Mouse (Mus musculus) heart, adult 2 months (tissue): ENCODE measurements at regions not wholly inside any gene's neighbourhood (a gene's known extent, or its start where the extent isn't known, plus 50 kb on each side); places are given as distances from the start of the nearest gene placed in this dataset.

Experiments used
- DNase-seq, 2 experiments: peaks; one replicate each; pipeline ENCODE4 v3.0.0; 2021
- H3K27ac ChIP-seq: fragments of 200-600 bp; 2 replicates; pipeline ENCODE4 v1.8.1; 2022
- H3K27me3 ChIP-seq: fragments of 200-500 bp; 2 replicates; pipeline ENCODE4 v1.6.1; 2012; ENCODE audit warnings: mild to moderate bottlenecking, low read length, inconsistent platforms, mixed read lengths; ENCODE audit not compliant: control insufficient read depth, insufficient read depth
- H3K36me3 ChIP-seq: fragments of 200-500 bp; 2 replicates; pipeline ENCODE4 v1.6.1; 2012; ENCODE audit warnings: low read length, inconsistent platforms; ENCODE audit not compliant: control insufficient read depth, insufficient read depth
- H3K4me1 ChIP-seq: fragments of 200-500 bp; 2 replicates; pipeline ENCODE4 v1.6.1; 2011; ENCODE audit warnings: low read length; ENCODE audit not compliant: control insufficient read depth, insufficient read depth
- H3K4me3 ChIP-seq: fragments of 200-600 bp; 2 replicates; pipeline ENCODE4 v1.8.1; 2022
- H3K79me2 ChIP-seq: fragments of 200-500 bp; replicated peaks from 2 replicates; pipeline ENCODE4 v1.6.1; 2012; ENCODE audit warnings: mild to moderate bottlenecking, inconsistent platforms, low read length, moderate library complexity, mixed read lengths; ENCODE audit not compliant: control insufficient read depth, insufficient read depth
- H3K9ac ChIP-seq: fragments of 200-500 bp; 2 replicates; pipeline ENCODE4 v1.6.1; 2012; ENCODE audit warnings: low read depth, mild to moderate bottlenecking, control low read depth, inconsistent platforms, low read length, mixed read lengths
- CTCF ChIP-seq: fragments of 200-600 bp; IDR thresholded peaks from 2 replicates; pipeline ENCODE4 v1.8.1; 2022; ENCODE audit warnings: antibody characterized with exemption, mild to moderate bottlenecking, moderate library complexity
- EP300 ChIP-seq: fragments of 200-500 bp; IDR thresholded peaks from 2 replicates; pipeline ENCODE4 v1.6.1; 2011; ENCODE audit warnings: low read depth, low read length, control low read depth; ENCODE audit not compliant: insufficient read depth
- POLR2A ChIP-seq: fragments of 200-500 bp; IDR thresholded peaks from 2 replicates; pipeline ENCODE4 v1.6.1; 2011; ENCODE audit warnings: mild to moderate bottlenecking, low read depth, low read length, control low read depth; ENCODE audit not compliant: insufficient read depth
- WGBS: fragments of 180-500 bp; shearing (Covaris S2); methylation state at CpG from one replicate; pipeline ENCODE4 v1.1.7; 2018; 5-methylcytosine and 5-hydroxymethylcytosine counted together
- intact Hi-C: fragments of 180-260 bp; cut with DNase I; formaldehyde crosslinking; loops from one replicate; pipeline ENCODE4 v1.15.1; 2025

DNA sequence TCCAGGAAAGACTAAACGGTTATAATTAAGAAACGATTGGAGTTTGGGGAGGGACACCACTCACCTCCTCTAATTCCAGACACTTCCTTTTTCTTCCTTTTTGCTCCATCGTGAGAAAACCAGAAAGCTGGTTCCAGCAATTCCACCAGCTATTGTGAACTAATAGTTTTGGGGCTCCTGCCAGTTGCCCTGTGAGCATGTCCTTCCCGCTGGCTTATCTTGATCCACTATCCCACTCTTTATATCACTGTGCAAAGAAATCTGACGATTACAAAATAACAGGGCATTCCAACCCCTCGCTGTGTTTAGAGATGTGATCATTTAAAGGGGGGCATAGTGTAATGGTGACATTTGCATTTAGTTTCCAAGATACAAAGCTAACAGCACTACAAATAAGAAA lies 130.5 kb upstream of the Nav3 start:
- WGBS: 39% methylated on average over 6 of the region's 6 CpGs
- TF ChIP-seq EP300 (no peak), POLR2A (no peak), CTCF (no peak)

DNA sequence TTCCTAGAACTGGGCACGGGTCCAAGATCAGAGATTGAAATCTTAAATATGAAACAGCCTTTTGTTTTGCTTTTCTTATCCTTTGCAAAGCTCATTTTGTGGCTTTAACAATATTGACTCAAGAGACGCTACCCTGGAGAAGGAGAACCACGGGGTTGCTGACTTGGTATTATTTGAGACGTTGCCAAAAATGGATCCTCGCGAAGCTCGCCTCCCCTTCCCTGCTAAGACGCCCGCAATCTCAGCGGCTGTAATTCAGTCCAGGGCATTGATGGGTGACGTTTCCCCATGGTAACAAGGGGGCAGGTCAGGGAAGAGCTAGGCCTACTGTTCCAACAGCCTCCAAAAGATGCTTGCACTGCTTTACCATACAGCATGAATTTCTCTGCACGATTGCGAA lies 131.5 kb upstream of the Nav3 start:
- WGBS: 47% methylated on average over 13 of the region's 13 CpGs
- Histone ChIP-seq H3K4me3 (no peak overlapping the region), H3K27ac (no peak overlapping the region), H3K4me1 (no peaks in the 10 kb centered on the region; the same call in 1 of the 2 replicates), H3K36me3 (no peaks in the 10 kb centered on the region), H3K9ac (no peak overlapping the region), H3K79me2 (no peaks in the 10 kb centered on the region), H3K27me3 (no peaks in the 10 kb centered on the region)
- no peak for TF ChIP-seq POLR2A
- no peak for DNase-seq
- intact Hi-C loops: no loop called here

More for the DNA sequence above, 130.5 kb upstream of the Nav3 start:
- DNase-seq: no peak
- Histone ChIP-seq H3K9ac (no peak overlapping the region), H3K4me3 (no peak overlapping the region), H3K4me1 (no peaks in the 10 kb centered on the region; the same call in 1 of the 2 replicates), H3K36me3 (no peaks in the 10 kb centered on the region), H3K27ac (no peak overlapping the region), H3K79me2 (no peaks in the 10 kb centered on the region), H3K27me3 (no peaks in the 10 kb centered on the region)
- intact Hi-C loops: no loop called here

DNA sequence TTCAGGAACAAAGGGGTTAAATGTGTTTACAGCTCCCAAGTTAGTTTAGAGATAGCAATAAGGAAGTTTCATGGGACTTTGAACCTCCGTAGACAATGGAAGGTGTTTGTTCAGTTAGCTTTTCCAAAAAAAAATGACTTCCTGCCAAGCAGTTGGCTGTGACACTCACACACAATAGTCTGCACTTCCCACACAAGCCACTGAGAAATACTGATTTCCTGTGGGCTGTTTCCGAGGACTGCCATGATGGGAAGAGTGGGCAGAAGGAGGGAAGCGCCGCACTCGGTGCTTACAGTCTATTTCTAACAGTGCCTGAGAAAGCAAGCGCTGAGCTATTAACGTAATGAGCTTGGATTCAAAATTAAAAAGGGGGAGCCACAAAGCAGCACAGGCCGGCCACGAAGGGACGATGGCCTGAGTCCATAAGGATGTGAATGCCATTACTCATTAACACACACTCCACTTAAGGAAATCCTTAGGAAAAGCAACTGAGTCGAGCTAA lies 144.4 kb upstream of the Nav3 start:
- H3K4me3 ChIP-seq: no peak overlapping the region
- H3K79me2 ChIP-seq: no peaks in the 10 kb centered on the region
- no peak overlapping the region for H3K27ac ChIP-seq
- no peaks in the 10 kb centered on the region for H3K27me3 ChIP-seq
- TF ChIP-seq CTCF (peak; percentile 36), POLR2A (0 out of 2 replicates have a peak, but pooled peaks have one; percentile 10), EP300 (no peak)
- DNase-seq: peak; percentile 19 to 21
- intact Hi-C loops: no loop called here
- H3K36me3 ChIP-seq: no peaks in the 10 kb centered on the region
- H3K4me1 ChIP-seq: no peaks in the 10 kb centered on the region
- no peak overlapping the region for H3K9ac ChIP-seq
- 34% methylated on average over 11 of the region's 11 CpGs for WGBS

DNA sequence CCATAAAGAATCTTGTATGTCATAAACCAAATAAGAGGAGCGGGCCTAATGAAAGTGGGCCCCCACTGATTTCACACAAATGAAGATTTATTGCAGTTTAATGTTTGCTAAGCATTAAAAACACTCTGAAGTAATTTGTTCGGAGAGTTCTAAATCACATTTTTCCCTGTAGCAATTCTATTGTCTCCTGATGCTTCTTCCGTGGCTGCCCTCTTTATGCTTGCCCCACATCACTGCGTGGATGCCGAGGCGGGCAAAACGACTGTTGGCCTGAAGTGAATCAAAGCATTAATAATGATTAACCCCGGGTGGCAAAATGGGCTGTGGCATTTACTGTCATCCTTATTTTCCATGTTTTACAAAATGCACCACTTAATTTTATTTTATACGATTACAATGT lies 134.9 kb upstream of the E2f7 start:
- Histone ChIP-seq H3K27ac (no peak overlapping the region), H3K4me3 (no peak overlapping the region), H3K4me1 (no peaks in the 10 kb centered on the region), H3K79me2 (no peaks in the 10 kb centered on the region), H3K27me3 (no peaks in the 10 kb centered on the region), H3K36me3 (no peaks in the 10 kb centered on the region), H3K9ac (no peak overlapping the region)
- WGBS: 91% methylated on average over 9 of the region's 9 CpGs
- DNase-seq: no peak
- no peak for TF ChIP-seq CTCF
- TF ChIP-seq EP300: no peak
- no peak for TF ChIP-seq POLR2A
- intact Hi-C loops: no loop called here

DNA sequence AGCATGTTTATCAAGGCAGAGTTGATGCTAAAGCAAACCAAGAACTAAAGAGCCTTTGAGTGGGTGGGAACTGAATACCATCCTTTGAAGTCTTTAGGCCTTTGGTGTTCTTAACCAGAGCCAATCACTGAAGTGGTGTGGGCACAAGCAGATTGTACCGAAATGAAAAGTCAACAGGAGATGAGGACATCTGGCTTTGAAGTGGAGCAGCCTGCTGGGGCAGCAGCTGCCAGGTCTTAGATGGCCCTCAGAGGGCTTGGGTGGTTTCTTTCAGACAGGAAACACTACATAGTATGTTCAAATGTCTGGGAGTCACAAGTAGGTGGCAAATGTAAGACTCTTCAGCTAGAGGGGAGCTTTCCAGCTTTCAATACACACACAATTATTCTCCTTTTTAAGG lies 128.2 kb upstream of the E2f7 start:
- Histone ChIP-seq H3K27me3 (no peaks in the 10 kb centered on the region), H3K36me3 (no peaks in the 10 kb centered on the region), H3K9ac (no peak overlapping the region), H3K79me2 (no peaks in the 10 kb centered on the region), H3K4me1 (no peaks in the 10 kb centered on the region), H3K27ac (no peak overlapping the region), H3K4me3 (no peak overlapping the region)
- no peak for TF ChIP-seq CTCF
- TF ChIP-seq POLR2A: no peak
- TF ChIP-seq EP300: no peak
- no peak for DNase-seq
- intact Hi-C loops: no loop called here
- 35% methylated on average over 1 of the region's 1 CpGs for WGBS

DNA sequence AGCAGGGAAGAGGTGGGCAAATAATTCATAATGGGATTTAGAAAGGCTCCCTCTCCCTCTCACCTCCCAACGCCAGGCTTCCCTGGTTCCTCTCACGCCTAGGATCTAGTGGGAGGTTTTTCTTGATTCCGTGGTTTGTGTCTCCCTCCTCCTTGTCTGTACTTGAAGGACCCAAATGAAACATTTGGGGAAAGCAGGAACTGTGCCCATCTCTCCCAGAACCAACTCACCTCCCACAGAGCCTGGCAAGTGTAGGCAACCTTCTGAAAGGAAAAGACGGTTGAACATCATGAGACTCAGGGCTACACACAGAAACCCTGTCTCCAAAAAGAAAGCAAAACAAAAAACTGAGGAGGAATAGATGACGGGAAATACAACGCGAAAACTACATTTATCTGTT lies 126.0 kb upstream of the E2f7 start:
- no peak for DNase-seq
- Histone ChIP-seq H3K79me2 (no peaks in the 10 kb centered on the region), H3K9ac (no peak overlapping the region), H3K4me3 (no peak overlapping the region), H3K36me3 (no peaks in the 10 kb centered on the region), H3K27ac (no peak overlapping the region), H3K4me1 (no peaks in the 10 kb centered on the region), H3K27me3 (no peaks in the 10 kb centered on the region)
- intact Hi-C loops: no loop called here
- no peak for TF ChIP-seq EP300
- no peak for TF ChIP-seq CTCF
- no peak for TF ChIP-seq POLR2A
- WGBS: 84% methylated on average over 7 of the region's 7 CpGs

DNA sequence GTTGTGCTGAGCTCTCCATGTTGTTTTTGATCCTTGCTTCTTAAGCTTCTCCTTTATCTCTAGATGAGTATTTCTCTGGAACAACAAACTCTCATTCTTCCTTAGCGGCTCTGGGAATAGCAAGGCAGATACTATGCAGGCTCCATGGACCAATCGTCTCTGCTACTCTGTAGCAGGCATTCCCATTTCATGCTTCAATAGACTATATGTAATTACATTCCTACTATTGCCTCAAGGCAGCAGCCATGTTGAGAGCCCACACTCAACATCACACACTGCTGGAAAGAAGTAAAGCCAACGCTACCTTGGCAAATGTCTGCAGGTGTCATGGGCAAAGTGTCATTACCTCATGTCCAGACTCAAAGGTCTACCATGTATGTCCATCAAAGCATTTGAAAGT lies 119.6 kb upstream of the E2f7 start:
- TF ChIP-seq POLR2A (no peak), CTCF (no peak), EP300 (no peak)
- no peaks in the 10 kb centered on the region for H3K27me3 ChIP-seq
- H3K9ac ChIP-seq: no peak overlapping the region
- H3K4me1 ChIP-seq: no peaks in the 10 kb centered on the region
- no peak overlapping the region for H3K4me3 ChIP-seq
- intact Hi-C loops: no loop called here
- 83% methylated on average over 3 of the region's 3 CpGs for WGBS
- no peaks in the 10 kb centered on the region for H3K36me3 ChIP-seq
- H3K27ac ChIP-seq: no peak overlapping the region
- H3K79me2 ChIP-seq: no peaks in the 10 kb centered on the region
- no peak for DNase-seq
